Mouse (Mus musculus) gastrocnemius, postnatal 14 days (tissue): ENCODE results near the gene Pla2g2c. TPM values are rescaled to one million over a fixed set of nuclear protein-coding genes. Genes with fewer than 3 reads are reported as not detected.

Experiments
- DNase-seq: peaks from one replicate; pipeline ENCODE4 v3.0.0; 2021; ENCODE audit warnings: mixed read lengths
- intact Hi-C: fragments of 180-260 bp; cut with DNase I; formaldehyde crosslinking; loops from one replicate; pipeline ENCODE4 v1.15.1; 2025; ENCODE audit warnings: low total_unique reads
- total RNA-seq, 2 experiments: library from RNA; stranded (reverse); gene quantifications; 2 replicates each; pipeline ENCODE4 v1.2.3; 2021

Pla2g2c gene
- total RNA-seq, 2 experiments from 2014 or later = not detected

DNA sequence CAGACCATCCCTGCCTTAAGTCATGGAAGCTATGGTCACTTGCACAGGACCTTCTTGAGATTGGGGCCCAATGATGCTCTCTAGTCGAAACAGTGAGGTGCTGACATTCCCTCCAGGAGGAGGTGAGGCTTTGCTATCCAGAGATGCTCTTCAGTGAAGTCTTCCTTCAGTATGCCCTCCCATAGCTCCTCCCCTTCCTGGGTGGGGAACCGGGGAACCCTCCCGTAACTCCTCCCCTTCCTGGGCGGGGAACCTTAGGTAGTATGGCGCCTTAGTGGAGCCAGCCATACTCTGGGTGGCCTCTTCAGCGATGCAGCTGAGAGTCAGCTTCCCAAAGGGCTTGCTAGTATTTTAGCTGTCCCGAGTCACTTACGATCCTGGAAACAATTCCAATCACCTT lies 18.0 kb upstream of the Pla2g2c start:
- intact Hi-C loops = no loop called here
- no peak for DNase-seq

DNA sequence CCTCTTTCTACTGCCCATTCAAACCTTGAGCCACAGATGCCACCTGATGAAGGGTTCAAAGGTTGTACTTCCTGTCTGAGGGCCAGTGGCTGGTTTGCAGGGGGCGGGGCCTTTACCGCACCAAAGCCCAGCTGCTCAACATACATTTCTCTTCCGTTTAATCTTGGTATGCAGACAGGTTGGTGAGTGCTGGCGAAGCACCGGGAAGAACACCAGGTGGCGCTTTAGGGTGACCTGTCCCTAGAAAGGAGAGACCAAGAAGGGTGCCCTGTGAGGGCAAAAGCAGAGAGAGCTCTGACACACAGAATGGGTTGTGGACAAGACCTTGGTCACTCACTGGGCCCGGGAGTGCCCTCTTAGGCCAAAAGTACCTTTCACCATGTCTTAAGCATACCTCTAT lies 16.0 kb upstream of the Pla2g2c start:
- intact Hi-C loops = loop anchor here (2.0 kb wide), 1 partner anchor 142 kb away; no protein-coding TSS in a partner anchor
- peak; percentile 49 for DNase-seq

DNA sequence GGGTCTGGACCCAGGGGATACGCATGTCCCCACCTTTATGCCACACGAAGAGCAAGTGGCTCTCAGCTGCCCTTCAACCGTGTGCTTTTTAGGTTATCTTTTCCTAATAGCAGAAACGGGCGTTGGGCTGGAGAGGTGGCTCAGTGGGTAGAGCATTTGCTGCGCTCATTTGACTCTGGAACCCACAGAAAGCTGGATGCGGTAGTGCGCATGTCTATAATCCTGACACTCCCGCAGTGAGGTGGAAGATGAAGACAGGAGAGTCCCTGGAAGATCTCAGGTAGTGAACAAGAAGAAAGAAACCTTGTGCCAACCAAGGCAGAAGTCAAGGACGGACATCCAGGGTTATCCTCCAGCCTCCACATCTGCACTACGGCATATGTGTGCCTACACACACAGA lies 15.3 kb upstream of the Pla2g2c start:
- intact Hi-C loops = loop anchor here (2.0 kb wide), 1 partner anchor 142 kb away; no protein-coding TSS in a partner anchor
- no peak for DNase-seq

DNA sequence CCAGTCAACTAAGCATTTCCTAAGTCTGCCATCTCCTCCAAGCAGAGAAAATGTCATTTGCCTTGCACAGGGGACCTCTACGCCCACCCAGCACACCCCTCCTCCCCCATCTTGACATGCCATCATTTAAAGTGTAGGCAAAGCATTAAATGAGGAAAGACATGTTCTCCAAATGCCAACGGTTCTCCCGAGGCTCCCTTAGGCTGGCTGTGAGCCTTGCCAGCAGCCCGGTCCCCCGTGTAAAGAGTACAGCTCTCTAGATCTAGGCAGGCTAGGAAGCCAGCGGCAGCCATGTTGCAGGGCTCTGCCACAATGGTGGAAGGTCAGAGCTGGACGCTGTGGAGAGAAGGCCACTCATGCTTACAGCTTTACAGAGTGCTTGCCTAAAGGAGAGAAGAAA lies 14.6 kb upstream of the Pla2g2c start:
- DNase-seq = no peak
- intact Hi-C loops = loop anchor here (2.0 kb wide), 1 partner anchor 141 kb away; no protein-coding TSS in a partner anchor

DNA sequence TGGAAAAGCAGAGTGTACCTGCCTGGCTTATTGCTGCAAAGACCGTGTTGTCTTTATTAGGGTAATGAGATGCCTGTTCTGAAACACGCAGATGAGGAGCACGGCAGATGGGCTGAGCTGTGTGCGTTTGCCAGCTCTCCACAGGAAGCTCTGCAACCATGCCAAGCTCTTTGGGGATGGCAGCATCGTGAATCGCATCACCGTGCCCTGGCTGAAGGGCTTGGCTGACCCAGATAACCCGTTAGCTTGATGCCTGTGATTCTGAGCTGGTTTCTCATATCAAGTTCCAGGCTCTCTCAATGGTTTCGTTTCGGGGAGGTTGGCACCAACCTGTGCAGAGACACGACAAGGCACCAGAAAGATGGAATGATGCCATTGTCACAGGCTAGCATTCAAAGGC lies 14.0 kb upstream of the Pla2g2c start:
- no peak for DNase-seq
- intact Hi-C loops = no loop called here

DNA sequence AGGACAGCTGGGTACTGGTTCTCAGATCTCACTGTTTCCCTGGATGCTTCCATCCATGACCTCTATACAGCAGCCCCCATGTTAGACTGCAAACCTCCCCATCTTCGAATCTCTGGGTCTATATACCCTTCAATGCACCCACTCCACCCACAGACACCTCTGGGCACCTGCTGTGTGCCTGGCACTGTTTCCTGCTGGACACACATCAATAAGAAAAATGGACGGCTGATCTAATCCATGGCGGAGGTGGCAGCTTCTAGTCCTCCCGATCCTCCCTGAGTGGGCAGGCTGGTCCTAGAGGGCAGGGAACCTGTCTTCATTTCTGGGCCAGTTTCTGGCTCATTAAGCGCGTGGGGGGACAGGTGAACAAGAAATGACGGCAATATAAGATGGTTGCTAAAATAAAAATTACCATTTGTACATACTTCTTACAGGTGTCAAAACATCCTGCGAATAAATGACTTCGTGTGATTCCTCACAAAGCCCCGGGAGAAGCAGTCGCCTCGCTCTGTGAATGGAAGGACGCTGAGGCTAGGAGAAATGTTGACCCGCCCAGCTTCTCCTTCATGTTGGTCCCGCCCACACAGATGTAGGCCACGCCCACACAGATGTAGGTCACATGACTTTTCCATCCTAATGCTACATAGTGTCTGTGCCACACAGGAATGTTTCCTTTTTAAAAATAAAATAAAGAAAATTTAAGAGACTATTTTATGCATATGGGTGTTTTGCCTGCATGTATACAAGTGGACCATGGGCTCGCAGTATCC lies 13.4 kb upstream of the Pla2g2c start:
- intact Hi-C loops = no loop called here
- DNase-seq = no peak

DNA sequence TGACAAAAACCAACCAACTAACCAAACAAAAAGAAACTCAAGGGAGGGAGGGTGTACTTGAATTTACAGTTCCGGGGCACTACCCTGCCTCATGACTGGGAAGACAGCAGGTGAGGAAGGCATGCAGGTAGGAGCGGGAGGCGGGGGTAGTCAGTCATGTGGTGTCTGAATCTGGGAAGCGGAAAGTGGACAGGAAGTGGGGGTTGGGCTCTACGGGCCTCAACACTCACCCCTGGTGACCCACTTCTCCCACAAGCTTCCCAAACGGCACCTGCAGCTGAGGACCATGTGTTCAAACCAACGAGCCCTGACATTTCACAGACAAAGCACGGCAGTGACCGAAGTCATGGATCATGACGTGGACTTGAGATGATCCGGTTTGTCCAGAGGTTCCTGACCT lies 12.5 kb upstream of the Pla2g2c start:
- intact Hi-C loops = no loop called here
- no peak for DNase-seq

DNA sequence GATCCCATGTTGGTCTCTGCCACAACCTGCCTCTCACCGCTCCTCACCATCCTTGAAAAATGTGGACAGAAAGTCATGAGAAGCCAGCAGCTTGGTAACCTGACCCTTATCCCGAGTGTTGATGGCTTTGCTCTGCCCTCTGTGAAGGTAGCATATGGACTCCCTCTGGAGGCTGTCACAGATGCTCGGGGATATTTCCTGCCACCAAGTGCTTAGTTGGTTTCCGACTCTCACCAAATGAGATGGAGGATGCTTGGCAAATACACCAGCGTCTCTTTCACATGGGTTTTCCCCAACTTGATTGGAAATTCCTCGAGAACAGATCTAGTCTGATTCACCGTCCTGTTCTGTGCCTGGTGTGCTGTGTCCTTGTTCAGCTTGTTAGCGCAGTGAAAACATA lies 12.0 kb upstream of the Pla2g2c start:
- intact Hi-C loops = no loop called here
- no peak for DNase-seq

DNA sequence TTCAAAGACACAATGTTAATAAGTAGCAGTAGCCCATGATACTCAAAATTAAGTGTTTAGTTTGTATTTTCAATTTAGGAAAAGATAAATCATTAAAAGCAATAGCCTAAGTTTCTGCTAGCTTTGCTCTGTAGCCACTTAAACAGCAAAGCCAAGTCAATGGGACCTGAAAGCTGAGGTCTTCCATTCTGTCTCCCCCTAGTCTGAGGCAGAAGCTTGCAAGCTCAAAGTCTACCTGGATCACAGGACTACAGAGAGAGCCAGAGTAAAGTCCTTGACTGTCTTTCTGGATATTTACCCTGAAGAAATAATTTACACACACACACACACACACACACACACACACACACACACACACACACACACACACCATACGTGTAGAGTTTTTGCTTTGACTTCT lies 10.4 kb upstream of the Pla2g2c start:
- no peak for DNase-seq
- intact Hi-C loops = no loop called here

DNA sequence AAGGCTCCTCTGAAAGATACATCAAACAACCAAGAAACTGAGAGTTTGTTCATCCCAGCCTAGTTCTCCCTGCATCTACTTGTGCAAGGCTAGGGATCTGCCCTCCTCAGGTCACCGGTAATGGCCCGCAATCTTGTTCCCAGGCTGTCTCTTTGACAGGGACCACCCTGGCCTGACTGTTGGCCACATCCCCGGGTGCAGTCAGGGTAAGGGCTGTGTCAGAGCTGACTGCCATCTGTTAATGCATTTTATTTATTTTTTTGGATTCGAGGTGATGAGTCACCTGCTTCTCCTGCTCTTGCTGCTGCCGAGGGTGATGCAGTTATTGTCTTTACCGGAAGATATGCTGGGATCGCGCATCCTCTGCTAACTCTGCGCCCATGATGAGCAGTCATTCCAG lies 7.9 kb upstream of the Pla2g2c start:
- intact Hi-C loops = no loop called here

DNA sequence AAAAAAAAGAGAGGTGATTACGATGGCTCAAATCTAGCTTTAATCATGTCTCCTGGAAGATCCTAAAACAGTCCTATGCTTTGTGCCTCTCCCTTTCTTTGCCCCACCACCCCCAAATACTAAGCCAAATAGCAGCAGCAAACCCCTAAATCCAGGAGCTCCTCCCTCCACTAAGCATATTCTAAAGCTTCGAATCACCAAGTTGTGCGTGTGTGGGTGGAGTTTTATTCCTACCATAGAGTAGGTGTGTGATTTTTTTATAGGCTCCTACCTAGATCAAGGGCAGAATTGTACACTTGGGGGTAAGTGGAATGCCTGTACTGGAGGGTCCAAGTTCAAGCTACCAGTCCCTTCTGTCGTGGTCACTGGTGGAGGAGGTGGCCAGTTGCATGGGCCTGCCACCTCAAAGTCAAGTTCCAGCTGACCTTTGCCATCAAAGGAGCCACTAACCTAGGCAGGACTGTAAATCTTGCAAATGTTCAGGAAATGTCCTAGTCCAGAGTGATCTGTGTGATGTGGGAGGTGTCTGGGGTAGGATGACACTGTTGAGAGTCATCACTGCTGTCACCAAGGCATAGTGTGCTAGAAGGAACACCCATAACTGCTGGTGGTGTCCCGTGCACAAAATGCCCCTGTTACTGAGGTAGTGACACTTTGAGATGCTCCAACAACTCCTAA lies 5.9 kb upstream of the Pla2g2c start:
- no peak for DNase-seq
- intact Hi-C loops = no loop called here

More for the DNA sequence above, 7.9 kb upstream of the Pla2g2c start:
- no peak for DNase-seq

DNA sequence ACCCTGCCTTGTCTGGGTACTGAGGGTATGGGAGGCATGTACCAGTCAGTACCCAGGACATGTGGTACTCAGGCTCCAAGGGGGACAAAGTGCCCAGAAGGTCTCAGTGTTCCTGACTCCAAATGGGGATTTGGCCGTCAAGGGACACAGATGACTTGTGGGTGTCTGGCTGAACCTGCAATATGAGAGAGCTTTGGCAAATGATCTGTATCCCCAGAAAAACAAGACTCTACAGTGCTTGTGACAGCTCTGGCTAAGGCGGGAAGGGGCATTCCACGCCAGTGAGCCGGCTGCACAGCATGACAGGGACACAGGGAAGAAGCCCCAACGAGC lies 5.4 kb upstream of the Pla2g2c start:
- intact Hi-C loops = no loop called here
- no peak for DNase-seq

DNA sequence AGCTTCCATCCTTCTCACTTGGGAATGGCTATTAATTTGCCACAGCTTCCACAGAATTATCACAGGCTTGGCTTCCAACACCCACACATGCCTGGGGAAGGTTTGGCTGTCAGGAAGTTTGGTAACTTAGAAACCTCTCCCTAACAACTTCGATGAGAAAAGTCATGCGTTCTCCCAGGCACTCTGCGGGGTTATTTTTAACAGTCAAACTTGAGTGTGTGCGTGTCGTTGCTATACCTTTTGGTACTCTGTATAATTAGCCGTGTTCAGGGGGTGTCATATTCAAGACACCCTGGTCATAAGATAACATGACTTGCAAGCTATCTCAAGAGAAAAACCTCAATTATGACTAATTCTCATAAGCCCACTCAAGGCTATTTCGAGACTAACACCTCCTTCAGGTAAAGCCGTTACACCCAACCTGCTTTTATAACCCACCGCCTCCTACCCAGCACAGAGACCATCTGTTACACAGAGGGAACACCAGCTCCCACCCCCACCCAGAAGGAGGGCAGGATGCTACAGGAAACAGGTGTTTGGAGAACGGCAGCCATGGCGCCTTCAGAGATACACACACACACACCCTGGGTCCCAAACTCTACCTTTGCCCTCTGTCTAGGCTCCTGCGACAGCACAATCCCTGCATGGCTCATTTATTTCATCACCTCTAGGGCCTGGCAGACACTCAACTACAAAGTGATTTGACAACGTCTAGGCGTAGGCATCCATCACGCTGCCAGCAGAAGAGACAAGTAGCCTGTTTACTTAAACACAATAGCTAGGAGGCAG lies 905 bp upstream of the Pla2g2c start:
- DNase-seq = no peak
- intact Hi-C loops = no loop called here

DNA sequence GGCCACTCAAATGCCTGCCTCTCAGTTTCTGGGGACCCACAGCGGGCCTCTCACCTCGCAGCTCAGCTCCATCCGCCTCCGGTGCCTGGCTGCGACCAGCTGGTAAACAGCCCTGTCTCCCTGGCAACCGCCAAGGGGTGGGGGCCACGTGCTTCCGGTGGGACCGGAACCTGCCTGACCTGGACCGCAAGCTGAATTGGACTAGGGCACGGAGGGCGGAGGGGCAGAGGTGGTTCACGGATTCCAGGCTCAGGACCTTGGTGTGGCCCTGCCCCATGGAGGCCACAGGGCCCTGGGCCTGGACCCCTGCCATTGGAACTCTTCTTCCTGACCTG lies 502 bp downstream of the Pla2g2c start:
- peak; percentile 59 for DNase-seq
- intact Hi-C loops = no loop called here

DNA sequence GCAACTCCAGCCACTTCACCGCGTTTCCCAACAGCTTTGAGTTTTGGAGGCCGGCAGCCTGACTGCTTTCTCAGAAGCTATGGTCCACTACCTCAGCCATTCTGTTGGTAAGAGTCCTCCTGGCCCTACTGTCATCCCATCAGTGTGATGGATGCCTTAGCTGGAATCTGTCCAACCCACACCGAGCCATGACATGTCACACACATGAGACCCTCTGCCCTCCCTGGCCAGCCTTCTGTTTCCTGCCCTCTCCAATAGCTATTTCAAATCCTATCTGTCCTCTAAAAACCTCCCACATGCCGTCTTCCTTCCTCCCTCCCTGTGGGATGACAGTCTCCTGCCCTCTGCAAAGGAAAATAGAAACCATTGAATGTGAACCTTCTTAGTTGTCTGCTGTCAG lies 1.2 kb downstream of the Pla2g2c start:
- intact Hi-C loops = no loop called here
- DNase-seq = no peak

DNA sequence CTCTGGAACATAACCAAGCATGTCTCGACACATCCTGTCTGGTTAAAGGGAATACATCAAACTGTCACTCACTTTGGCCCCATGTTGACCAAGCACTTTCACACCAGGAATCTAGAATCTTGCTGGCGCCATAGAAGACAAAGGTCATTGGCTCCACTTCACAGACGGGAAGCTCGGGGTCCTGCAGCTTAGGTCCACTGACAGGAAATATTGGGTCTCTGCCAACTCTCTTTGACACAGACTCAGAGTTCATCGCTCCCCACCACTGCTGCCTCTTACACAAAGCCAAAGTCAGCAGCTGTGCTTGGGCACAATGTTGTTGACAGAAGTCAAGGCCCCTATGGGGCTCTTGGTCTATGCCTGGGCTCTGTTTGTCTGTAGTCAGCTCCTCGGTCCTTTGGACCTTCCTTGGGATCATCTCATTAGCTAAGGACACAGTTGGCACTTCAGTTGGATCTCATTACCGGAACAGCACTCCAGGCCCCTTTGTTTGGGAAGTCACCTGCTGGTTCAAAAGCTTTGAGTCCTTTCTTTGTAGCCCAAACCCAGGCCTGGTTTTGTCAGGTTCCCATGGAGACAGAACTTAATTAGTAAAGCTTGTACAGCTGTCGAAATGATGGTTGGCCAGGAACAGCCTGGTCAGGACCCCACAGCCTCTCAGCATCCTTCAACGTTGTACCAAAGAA lies 4.6 kb downstream of the Pla2g2c start:
- DNase-seq = no peak
- intact Hi-C loops = no loop called here

DNA sequence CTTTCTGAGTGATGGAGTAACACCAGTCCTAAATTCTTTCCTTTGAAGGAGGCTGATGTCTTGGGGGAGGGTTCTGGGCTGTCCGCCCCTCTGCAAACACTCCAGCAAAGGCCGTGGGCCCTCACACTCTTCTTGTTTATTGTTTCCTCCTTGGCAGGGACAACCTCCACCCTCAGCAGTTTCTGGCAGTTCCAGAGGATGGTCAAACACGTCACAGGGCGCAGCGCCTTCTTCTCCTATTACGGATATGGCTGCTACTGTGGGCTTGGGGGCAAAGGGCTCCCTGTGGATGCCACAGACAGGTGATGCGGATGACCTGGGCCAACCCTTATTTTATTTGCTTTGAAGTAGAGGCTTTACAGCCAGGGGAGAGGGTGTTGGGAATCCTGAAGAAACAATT lies 9.5 kb downstream of the Pla2g2c start:
- intact Hi-C loops = no loop called here
- DNase-seq = no peak

DNA sequence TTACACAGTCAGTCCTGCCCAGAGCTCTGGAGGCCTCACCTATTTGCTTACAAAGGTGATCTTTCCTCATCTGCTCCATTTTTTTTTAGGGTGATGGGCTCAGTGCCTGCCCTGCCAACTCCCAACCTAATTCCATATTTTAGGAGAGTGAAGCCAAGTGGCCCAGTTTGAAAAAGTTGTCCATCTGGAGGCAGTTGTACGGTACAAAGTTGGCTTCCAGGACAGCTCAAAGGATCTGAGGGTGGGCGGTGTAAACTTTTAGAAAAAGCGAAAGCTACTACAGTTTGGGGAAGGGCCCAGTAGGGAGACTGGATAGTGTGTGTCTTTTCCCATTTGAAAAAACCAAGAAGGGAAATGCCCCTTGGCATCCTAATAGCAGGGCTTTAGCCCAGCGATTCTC lies 10.3 kb downstream of the Pla2g2c start:
- DNase-seq = no peak
- intact Hi-C loops = no loop called here

DNA sequence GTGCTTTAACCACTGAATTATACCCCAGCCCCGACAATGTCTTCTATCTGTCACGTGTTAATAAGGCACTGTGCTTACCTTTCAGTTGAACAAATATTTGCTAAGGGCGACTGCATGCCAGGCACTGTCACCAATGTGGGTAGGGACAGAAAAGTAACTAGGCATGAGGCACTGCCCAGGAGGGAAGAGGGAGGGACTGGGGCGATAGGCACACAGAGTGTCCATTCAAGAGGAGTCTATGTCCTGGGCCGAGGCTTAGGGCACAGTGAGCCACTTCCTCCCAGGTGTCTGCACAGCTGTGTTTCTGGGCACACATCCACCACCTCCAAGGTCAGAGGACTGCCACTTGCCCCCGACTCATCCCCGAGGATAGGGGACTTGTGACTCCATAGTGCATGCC lies 12.4 kb downstream of the Pla2g2c start, which contains the start of gene Ubxn10:
Gene Ubxn10, minus strand, starts transcription at position 137 of the 400 bp plus-strand sequence.
- intact Hi-C loops = no loop called here

More for the DNA sequence above, 12.4 kb downstream of the Pla2g2c start, which contains the start of gene Ubxn10:
- DNase-seq = no peak
